Mouse (Mus musculus) mouse embryonic stem cell (cell line): ENCODE measurements around the gene Crybg2.

Source experiments
- in situ Hi-C, 2 experiments: fragments of 300-500 bp; cut with MboI; formaldehyde crosslinking; loops; 1 replicate in 1 of 2; 3 replicates in 1 of 2; pipeline ENCODE4 v1.14.3; 2019 to 2020; ENCODE audit warnings: low sequenced_read_pairs in 2 of 2, low pct_unique_long_range_greater_than_20kb in 1 of 2, mixed read lengths in 1 of 2; ENCODE audit not compliant: unreplicated experiment in 1 of 2

Crybg2 gene

DNA sequence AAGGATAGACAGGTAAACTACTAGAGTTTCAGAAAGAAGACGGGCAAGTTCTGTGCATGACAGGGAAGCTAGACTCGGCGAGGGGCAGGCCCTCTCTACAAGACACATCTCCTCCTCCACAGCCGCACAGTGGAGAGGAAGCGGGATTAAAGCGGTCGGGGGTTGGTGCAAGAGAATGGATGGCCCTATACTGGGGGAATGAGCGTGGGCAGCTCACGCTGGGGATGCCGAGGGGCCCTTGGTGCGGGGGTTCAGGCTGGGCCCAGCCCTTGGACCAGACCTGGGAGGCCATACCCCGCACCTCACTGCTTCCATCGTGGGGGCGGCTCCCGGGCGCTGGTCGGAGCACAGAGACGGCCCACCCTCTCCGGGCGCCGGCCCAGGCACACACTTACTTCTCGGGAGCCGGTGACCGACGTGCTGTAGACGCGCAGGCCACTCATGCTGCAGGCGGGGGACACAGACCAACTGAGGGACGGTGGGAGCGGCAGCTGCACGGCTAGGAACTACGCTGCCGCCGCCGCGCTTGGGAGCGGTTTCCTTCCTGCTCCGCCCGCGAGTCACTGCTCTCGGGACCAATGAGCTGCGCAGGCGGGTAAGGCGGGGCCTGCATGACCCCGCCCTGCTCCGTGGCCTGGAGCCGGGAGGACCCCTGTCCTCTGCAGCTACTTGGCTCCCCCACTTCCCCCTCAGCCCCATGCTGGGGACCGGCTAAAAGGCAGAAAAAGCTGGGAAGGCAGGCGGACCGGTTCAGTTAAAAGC, 67.8 kb downstream of the Crybg2 start, which contains the start of gene Sh3bgrl3:
Gene Sh3bgrl3 (minus strand): TSS at position 569 of the 762 bp plus-strand sequence.
- in situ Hi-C loops, result loop anchor here in 1 of 2 experiments (5.0 kb wide), 1 partner anchor 36 kb away; no protein-coding TSS in a partner anchor

GRCm38 (mm10) chr4:134128983-134129362, 68.4 kb downstream of the Crybg2 start:
- in situ Hi-C loops, result loop anchor here in 1 of 2 experiments (5.0 kb wide), 1 partner anchor 37 kb away; no protein-coding TSS in a partner anchor

DNA sequence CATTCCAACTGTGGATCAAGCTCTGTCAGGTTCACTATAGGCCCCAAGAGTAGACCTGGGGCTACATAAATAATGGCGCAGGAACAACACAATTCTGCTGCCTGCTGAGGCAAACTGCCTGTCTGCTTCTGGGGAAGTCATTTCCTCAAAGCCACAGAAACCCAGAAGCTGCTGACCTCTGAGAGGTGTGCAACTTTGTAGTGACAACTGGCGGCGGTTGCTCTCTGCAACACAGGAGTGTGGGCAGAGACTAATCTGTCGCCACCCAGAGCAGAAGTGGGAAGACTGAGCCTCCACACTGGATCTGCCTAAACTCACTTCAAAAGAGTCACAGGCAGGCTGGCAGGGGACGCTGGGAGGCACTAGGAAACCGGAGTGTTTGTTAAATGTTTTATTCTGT, 68.9 kb downstream of the Crybg2 start:
- in situ Hi-C loops, result loop anchor here in 1 of 2 experiments (5.0 kb wide), 1 partner anchor 37 kb away; no protein-coding TSS in a partner anchor

- in situ Hi-C loops, result no loop called here
Measured at GRCm38 (mm10) chr4:134132117-134132516, 71.5 kb downstream of the Crybg2 start.

GRCm38 (mm10) chr4:134132519-134133095, 72.0 kb downstream of the Crybg2 start:
- in situ Hi-C loops, result no loop called here

DNA sequence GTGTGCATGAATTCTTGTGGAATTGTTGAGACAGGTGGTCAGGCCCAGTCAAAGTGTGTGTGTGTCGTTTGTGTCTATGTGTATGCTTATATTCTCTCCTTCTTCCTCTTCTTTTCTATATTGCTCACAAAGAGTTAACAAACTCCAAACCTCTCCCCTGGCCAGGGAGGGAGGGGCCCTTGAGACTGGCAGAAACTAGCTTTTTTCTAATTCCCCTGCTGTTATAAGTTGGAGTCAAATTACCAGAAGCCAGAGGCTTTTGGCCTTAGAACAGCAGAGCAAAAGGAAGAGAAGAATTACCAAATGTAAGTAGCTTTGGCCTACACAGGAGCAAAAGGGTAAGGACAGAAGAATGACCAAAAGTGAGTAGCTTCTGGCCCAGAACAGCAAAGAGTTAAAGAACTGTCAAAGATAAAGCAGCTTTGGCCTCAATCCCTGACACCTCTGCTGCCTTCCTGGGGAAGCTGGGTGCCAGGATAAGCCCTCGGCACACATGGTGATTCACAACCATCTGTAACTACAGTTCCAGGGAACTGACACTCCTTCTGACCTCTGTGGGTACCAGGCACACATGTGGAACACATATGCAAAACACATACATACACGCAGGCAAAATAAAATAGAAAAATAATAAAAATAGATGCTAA, 75.8 kb downstream of the Crybg2 start:
- in situ Hi-C loops, result no loop called here

DNA sequence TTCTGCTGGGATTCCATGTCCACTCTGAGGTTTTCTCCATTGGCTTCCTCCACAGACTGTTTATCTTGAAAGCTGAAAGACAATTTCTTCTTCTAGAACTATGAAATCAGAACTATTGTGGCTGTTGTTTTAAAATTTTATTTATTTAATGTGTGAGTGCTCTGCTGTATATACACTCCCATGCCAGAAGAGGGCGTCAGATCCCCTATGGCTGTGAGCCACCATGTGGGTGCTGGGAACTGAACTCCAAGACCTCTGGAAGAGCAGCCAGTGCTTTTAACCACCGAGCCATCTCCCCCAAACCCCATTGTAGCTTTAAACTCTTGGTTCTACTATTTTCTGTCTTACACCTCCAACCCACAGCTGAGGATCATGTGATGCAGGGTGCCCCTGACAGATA, 78.2 kb downstream of the Crybg2 start:
- in situ Hi-C loops, result no loop called here
